Mouse (Mus musculus) cerebellum, postnatal 10 days (tissue): ENCODE measurements at regions not wholly inside any gene's neighbourhood (a gene's known extent, or its start where the extent isn't known, plus 50 kb on each side); places are given as distances from the start of the nearest gene placed in this dataset.

Source experiments
- DNase-seq, 2 experiments: peaks; one replicate each; pipeline ENCODE4 v3.0.0; 2021; ENCODE audit warnings: mixed read lengths in 2 of 2

GRCm38 (mm10) chr6:36004701-36005100 is 383.2 kb upstream of the Chrm2 start:
- DNase-seq = peak; percentile 62 to 76

GRCm38 (mm10) chr6:36002090-36002489 is 385.8 kb upstream of the Chrm2 start:
- no peak for DNase-seq

- DNase-seq = peak; percentile 88 to 92
Measured at GRCm38 (mm10) chr6:35988891-35989290, 399.0 kb upstream of the Chrm2 start.

- DNase-seq = peak; percentile 64 to 71
Measured at GRCm38 (mm10) chr6:35940071-35940470, 400.4 kb upstream of the Mtpn start.

GRCm38 (mm10) chr6:35924189-35924588 is 384.5 kb upstream of the Mtpn start:
- DNase-seq = peak; percentile 76 to 78

- DNase-seq = no peak
Measured at GRCm38 (mm10) chr6:35897990-35898389, 358.3 kb upstream of the Mtpn start.

- DNase-seq = no peak
Measured at GRCm38 (mm10) chr6:35895692-35896091, 356.0 kb upstream of the Mtpn start.

- no peak for DNase-seq
Measured at GRCm38 (mm10) chr6:35874671-35875070, 335.0 kb upstream of the Mtpn start.

- DNase-seq = no peak
Measured at GRCm38 (mm10) chr6:35871388-35871787, 331.7 kb upstream of the Mtpn start.

GRCm38 (mm10) chr6:35864218-35864617 is 324.5 kb upstream of the Mtpn start:
- DNase-seq = no peak

GRCm38 (mm10) chr6:35853993-35854392 is 314.3 kb upstream of the Mtpn start:
- no peak for DNase-seq

GRCm38 (mm10) chr6:35816657-35817056 is 277.0 kb upstream of the Mtpn start:
- DNase-seq = no peak

GRCm38 (mm10) chr6:35814476-35814875 is 274.8 kb upstream of the Mtpn start:
- peak; percentile 9 to 35 for DNase-seq

GRCm38 (mm10) chr6:35805738-35806137 is 266.1 kb upstream of the Mtpn start:
- no peak for DNase-seq

GRCm38 (mm10) chr6:35804041-35804440 is 264.4 kb upstream of the Mtpn start:
- DNase-seq = no peak

- no peak for DNase-seq
Measured at GRCm38 (mm10) chr6:35779706-35780105, 240.0 kb upstream of the Mtpn start.

- DNase-seq = no peak
Measured at GRCm38 (mm10) chr6:35770907-35771306, 231.2 kb upstream of the Mtpn start.

GRCm38 (mm10) chr6:35759606-35760246 is 220.0 kb upstream of the Mtpn start:
- no peak for DNase-seq

- DNase-seq = no peak
Measured at GRCm38 (mm10) chr6:35746034-35746433, 206.3 kb upstream of the Mtpn start.

GRCm38 (mm10) chr6:35705587-35705986 is 165.9 kb upstream of the Mtpn start:
- DNase-seq = peak; percentile 48 to 53

GRCm38 (mm10) chr6:35667062-35667461 is 127.4 kb upstream of the Mtpn start:
- DNase-seq = no peak

- DNase-seq = no peak
Measured at GRCm38 (mm10) chr6:35651401-35651800, 111.7 kb upstream of the Mtpn start.

GRCm38 (mm10) chr6:35645210-35645609 is 105.5 kb upstream of the Mtpn start:
- DNase-seq = no peak

- no peak for DNase-seq
Measured at GRCm38 (mm10) chr6:35640672-35641071, 101.0 kb upstream of the Mtpn start.

GRCm38 (mm10) chr6:35608336-35608735 is 68.6 kb upstream of the Mtpn start:
- no peak for DNase-seq
